Mouse (Mus musculus) urinary bladder, postnatal 4 days (tissue): ENCODE results near the gene Gpnmb.

Source experiments
- DNase-seq, 2 experiments: peaks; one replicate each; pipeline ENCODE4 v3.0.0; 2021 to 2022; ENCODE audit warnings: low spot score in 2 of 2

Gene Gpnmb

DNA sequence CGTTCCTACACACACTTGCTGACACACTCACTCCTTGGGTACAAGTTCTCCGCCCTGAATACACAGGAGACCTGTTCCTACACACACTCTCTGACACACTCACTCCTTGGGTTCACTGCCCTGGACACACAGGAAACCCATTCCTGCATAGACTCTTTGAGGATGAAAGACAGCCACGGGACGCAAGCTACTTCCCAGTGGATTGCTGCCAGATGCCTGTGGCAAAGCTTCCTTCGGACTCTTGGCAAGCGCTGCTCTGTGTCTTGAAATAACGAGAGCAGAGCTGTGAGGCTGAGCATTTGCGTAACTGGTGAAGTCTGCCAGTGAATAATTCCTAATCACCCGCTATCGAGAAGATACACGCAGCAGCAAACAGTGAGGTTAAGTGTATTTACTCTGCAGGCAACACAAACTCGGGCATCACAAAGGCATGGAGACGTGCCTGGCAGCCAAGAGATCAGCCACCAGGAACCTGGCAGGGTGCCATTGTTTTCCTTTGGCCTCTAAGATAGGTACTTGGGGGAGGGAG is 60.7 kb downstream of the Gpnmb start:
- DNase-seq = peak; percentile 66 to 73

DNA sequence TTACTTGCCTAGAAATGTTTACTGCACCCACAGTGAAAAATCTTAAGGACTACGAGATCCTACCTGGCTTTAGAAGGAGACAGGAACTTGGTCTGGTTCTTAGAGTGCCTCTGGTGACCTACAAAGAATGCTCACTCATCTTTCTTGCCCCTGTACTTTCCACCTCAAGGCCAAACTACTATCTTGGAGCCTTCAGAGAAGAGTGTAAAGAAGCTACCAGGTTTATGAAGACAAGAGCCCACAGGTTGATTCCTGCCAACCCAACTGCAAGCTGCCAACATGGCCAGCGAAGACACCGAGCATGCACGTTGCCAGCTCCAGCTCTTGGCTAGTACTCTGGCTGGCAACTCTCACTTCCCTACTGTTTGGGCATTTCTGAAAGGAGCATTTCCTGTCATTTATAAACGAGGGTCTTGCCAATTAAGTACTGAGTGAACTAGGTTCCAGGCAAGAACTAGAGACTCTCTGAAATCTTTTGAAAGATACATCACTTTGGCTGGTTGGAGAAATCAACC is 61.3 kb downstream of the Gpnmb start:
- no peak for DNase-seq

DNA sequence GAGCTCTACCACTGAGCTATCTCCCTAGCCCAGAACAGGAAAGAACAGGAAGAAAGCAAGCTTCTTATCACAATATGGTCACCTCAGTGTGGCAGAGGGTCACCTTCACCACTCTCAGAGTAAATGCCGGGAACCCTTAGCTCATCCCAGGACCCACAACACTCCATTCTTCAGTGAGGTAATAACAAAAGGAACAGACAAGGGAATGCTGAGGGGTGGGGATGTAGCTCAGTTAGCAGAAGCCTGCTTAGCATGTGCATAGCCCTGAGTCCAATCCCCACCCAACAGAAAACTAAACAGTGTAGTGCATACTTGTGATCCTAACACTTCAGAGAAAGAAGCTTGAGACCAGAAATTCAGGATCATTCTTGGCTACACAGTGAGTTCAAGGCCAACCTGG is 62.7 kb downstream of the Gpnmb start:
- DNase-seq = no peak

DNA sequence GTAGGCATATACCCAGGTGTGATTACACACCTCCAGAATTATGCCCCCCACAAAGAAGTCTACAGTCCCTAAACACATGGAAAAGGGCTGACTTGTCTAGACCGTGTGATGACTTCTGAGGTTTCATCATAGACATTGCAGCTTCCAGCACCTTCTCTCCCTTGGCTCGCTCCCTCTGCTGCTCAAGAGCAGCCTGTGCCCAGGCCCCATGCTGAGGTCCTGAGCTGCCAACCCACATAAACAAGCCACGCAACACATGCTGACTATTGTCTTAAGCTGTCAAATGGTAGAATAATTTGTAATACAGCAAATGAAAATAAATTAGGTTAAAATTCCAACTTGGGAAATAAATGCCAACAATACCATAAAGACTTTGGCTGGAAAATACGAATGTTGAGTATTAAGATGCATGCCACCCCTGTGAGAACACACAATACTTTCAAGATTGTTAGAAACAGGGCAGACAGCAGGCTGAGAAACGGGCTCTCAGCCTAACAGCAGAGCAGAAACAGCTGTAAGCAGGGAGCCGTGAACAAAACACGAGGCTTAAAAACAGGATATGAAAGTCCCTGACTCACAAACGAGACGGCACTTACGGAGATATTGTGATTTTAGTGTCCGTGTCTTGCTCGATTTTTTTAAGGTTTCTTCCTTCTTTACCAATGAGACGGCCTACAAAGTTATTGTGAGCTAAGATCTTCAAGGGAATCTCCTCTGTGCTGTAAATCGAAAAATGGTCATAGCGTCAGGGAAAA is 70.6 kb downstream of the Gpnmb start:
- no peak for DNase-seq

DNA sequence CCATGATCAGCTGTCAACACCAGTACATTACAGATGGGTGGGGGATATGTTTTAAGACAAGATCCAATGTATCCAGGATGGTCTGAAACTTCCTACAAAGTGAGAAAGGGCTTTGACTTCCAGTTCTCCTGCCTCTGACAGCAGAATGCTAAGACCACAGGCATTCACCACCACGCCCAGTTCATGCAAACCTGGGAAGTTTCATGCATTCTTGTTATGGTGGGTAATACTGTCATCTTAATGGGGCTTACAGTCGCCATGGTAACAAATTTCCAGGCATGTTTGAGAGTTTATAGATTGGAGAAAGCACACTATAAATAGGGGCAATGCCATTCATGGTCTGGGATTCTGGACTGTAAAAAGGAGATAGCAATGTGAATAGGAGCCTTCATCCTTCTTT is 72.8 kb downstream of the Gpnmb start:
- DNase-seq = no peak

DNA sequence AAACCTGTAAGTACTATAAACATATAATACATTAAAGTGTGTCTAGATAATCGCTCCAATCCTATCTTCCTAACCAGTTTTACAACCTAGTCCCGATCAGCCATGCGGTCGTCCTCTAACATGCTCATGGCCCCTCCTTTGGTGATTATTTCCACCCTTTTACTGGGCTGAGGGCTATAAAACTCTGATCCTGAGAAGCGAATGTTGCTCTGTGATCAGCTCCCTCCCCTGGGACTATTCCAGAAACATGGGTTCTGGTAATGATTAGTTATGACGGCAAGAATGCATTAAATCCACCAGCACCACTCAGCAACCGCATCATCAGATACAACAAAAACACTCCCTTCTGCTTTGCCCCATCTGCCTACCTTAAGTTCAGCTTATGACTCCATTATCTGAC is 77.5 kb downstream of the Gpnmb start:
- DNase-seq = no peak

DNA sequence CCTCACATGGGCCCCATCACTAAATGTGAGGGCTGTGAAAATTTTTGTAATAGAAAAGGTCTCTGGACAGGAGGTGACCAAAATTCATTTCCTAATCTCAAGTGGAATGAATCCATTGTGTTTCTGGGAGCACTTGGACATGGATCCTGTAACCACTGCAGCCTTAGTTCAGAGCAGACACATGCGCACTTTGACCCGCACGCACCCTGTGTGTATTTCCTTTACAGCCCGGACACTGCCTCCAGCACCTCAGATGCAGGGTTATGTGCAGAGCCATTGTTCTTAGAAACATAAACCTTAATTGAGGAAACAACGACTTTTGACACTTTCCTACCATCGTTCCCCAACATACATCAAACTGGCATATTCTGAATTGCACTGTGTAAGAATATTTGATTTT is 78.1 kb downstream of the Gpnmb start:
- DNase-seq = no peak

DNA sequence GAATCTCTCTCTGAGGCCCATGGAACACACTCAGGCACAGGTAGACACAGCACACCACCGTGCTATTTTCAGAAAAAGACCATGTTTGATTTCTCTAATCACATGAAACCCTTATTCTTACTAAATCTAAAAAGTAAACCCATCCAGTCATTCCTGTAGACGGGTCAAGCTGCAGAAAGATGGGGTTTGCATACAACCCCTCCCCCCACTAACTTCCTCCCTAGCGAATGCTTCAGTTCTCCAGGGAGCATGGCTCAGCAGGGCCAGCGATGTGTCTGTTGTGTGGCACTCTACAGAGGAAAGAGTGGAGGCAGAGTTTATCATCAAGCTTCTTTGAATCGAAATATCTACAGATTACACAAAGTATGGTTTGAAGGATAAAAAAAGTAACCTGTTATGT is 79.2 kb downstream of the Gpnmb start:
- no peak for DNase-seq

DNA sequence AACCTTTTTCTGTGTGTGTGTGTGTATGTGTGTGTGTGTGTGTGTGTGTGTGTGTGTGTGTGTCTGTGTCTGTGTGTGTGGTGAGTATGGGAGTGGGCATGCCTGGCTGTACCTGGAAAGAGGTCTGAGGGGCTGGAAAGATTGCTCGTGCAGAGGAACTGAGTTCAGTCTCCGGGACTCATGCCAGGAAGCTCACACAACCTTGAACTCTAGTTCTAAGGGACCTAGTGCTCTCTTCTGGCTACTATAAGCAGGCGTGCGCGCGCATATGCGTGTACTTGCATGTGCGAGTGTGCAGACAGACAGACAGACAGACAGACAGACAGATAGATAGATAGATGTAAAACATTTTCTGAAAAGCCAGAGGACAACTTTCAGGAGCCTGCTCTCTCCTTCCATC is 79.9 kb downstream of the Gpnmb start:
- DNase-seq = no peak

DNA sequence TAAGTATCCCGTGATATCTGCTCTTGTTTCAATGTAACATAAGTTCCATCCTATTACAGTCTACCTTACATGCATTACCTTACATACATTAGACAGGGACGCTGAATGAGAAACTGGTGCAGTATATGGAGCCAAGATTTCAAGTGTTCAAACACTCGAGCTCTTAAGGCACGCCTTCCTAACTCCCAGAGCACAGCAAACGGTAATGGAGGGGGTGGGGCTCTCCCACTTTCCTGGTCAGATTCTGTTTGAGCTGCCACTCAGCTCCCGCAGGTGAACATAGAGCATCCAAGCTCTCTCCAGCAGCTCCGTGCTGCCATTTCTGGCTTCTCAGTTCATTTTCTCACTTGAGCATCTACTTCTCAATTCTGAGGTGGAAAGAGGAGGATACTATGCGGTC is 82.1 kb downstream of the Gpnmb start:
- DNase-seq = no peak

DNA sequence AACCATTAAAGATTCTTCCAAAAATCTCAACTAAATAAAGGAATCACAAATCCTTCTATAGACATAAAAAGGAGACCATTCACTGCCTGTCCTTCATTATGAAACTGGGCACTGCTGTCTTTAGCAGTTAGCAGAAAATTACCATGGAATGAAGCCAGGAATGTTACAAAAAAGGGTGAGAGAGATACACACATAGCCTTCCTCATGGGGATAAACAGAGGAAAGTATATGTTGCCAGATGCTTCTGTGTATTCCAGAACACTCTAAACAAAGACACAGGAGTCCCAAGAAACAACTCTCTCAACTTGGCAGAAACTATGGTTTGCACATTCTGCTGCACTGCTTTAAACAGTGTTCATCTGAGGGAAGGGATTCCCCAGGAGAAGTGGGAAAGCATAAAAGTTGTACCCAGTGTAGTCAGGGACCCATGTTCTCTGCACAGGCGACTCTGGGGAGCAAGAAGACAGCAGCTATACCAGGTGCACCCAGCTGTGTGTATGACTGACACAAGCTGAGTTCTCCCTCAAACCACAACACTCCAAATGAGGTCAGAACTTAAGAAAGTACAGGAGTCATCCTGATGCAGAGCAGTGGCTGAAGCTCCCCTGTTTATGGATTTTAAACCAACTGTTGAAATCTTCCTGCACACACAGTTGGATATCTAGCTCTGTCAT is 83.3 kb downstream of the Gpnmb start:
- no peak for DNase-seq

DNA sequence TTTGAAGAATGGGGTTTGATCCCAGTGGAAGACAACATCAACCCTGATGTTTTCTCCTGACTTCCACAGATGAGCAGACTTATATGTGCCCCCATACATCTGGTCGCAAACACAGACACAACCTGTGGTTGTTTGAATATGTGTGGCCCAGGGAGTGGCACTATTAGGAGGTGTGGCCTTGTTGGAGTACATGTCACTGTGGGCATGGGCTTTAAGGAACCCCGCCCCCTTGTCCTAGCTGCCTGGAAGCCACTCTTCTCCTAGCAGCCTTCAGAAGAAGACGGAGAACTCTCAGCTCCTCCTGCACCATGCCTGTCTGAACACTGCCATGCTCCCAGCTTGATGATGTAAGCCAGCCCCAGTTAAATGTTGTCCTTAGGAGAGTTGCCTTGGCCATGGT is 84.0 kb downstream of the Gpnmb start:
- no peak for DNase-seq
